Mouse (Mus musculus) layer of hippocampus, postnatal 10 days (tissue): ENCODE results near the gene Grb10. TPM values are rescaled to one million over a fixed set of nuclear protein-coding genes. Genes with fewer than 3 reads are reported as not detected.

Experiments
- DNase-seq, 2 experiments: peaks; one replicate each; pipeline ENCODE4 v3.0.0; 2021; ENCODE audit warnings: low spot score in 2 of 2
- total RNA-seq, 2 experiments: library from RNA; stranded (reverse); gene quantifications; 2 replicates each; pipeline ENCODE4 v1.2.3; 2021

Grb10 gene
- total RNA-seq, 2 experiments from 2014 or later, result 33.8 to 34.6 TPM

- DNase-seq, result no peak
Observed at GRCm38 (mm10) chr11:11970246-11970645, 68.2 kb downstream of the Grb10 start.

GRCm38 (mm10) chr11:11968830-11969229 is 69.7 kb downstream of the Grb10 start:
- DNase-seq, result no peak

- no peak for DNase-seq
Observed at GRCm38 (mm10) chr11:11967519-11967918, 71.0 kb downstream of the Grb10 start.

GRCm38 (mm10) chr11:11966220-11966619 is 72.3 kb downstream of the Grb10 start:
- DNase-seq, result no peak

GRCm38 (mm10) chr11:11965501-11966125 is 72.9 kb downstream of the Grb10 start:
- DNase-seq, result peak in 1 of 2 experiments; percentile 16

GRCm38 (mm10) chr11:11964729-11965128 is 73.8 kb downstream of the Grb10 start:
- no peak for DNase-seq

GRCm38 (mm10) chr11:11963587-11963986 is 74.9 kb downstream of the Grb10 start:
- no peak for DNase-seq

GRCm38 (mm10) chr11:11963065-11963464 is 75.4 kb downstream of the Grb10 start:
- DNase-seq, result no peak

GRCm38 (mm10) chr11:11962629-11962954 is 75.9 kb downstream of the Grb10 start:
- DNase-seq, result no peak

- DNase-seq, result no peak
Observed at GRCm38 (mm10) chr11:11961917-11962628, 76.4 kb downstream of the Grb10 start.

- DNase-seq, result no peak
Observed at GRCm38 (mm10) chr11:11960858-11961257, 77.6 kb downstream of the Grb10 start.

- DNase-seq, result no peak
Observed at GRCm38 (mm10) chr11:11960227-11960626, 78.3 kb downstream of the Grb10 start.

GRCm38 (mm10) chr11:11958479-11958878 is 80.0 kb downstream of the Grb10 start:
- DNase-seq, result no peak

- no peak for DNase-seq
Observed at GRCm38 (mm10) chr11:11958061-11958361, 80.5 kb downstream of the Grb10 start.

GRCm38 (mm10) chr11:11957211-11958060 is 81.0 kb downstream of the Grb10 start:
- DNase-seq, result no peak

- no peak for DNase-seq
Observed at GRCm38 (mm10) chr11:11955783-11956182, 82.7 kb downstream of the Grb10 start.

- DNase-seq, result no peak
Observed at GRCm38 (mm10) chr11:11954606-11955005, 83.9 kb downstream of the Grb10 start.

- no peak for DNase-seq
Observed at GRCm38 (mm10) chr11:11954115-11954438, 84.4 kb downstream of the Grb10 start.

GRCm38 (mm10) chr11:11953364-11954114 is 84.9 kb downstream of the Grb10 start:
- DNase-seq, result no peak

- no peak for DNase-seq
Observed at GRCm38 (mm10) chr11:11952569-11952968, 85.9 kb downstream of the Grb10 start.

- DNase-seq, result no peak
Observed at GRCm38 (mm10) chr11:11948988-11949365, 89.5 kb downstream of the Grb10 start.
